Mouse (Mus musculus) MEL-GATA-1-ER (cell line): ENCODE measurements around the gene Lonrf3.
A peak's percentile ranks its signal among the peaks of the same experiment; 100 is the strongest.

Experiments
- DNase-seq: peaks from one replicate; pipeline ENCODE4 v3.0.0-alpha.2; 2012; ENCODE audit warnings: low read depth; ENCODE audit errors: extremely low read depth

The Lonrf3 gene

DNA sequence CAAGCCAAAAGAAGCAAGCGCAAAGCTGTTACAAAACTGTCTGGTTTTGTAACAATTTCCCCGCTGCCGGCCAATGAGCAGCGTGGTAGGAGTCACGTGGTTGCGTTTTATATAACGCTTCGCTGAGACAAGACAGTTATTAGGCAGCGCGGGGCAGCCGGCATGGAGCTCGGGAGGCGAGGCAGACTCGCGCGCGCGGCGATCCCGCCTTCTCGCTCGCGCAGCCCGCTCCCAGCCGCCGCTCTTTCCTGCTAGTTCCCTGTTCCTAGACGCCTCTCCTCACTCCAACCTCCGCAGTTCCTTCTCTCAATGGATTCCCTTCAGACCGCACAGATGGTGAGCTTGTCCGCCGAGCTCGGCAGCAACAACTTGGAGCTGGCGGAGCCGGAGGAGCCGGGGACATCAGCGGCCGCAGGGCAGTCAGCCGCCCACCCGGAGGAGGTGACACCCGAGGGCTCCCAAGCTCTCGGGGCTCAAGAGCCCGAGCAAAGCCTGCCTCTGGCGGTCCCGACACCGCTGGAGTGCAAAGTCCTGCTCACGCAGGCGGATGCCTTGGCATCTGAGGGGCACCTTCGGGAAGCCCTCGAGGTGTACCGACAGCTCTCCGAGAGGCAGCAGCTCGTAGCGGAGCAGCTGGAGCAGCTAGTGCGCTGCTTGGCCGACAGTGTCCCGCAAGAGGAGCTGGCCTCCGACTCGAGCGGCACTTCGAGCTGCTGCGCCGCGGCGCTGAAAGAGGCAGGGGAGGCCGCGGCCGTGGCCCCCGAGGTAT lies at the start of gene Lonrf3:
Gene Lonrf3, plus strand, starts transcription at position 83 of the 769 bp plus-strand sequence.
- no peak for DNase-seq

DNA sequence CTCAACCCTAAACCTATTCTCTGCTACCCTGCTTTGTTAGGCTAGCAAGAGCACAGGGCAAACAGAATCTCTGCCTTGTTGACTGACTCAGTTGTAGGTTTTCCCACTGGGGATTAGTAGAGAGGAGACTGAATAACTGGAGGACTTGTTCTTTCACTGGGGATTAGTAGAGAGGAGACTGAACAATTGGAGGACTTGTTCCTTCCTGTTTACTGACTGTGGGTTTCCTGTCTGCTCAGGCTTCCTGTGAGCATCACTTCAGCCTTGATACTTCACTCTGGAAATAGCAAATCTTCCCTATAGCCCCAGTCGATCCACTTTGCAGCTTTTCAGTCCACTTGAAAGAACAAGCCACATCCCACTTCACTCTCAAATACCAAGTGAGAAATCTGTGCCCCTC lies 49.4 kb upstream of the Lonrf3 start:
- no peak for DNase-seq

DNA sequence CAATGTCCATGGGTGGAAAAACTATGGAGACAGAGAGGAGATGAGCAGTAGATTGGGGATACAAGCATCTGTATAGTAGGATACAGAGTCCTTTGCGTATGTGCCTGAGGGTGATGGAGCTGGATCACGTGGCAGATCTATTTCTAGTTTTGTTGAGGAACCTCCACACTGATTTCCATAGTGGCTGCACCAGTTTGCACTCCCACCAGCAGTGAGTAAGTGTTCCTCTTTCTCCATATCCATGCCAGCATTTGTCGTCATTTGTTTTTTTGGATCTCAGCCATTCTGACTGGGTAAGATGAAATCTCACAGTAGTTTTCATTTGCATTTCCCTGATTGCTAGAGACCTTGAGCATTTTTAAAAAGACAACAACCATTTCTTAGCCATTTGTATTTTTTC lies 16.7 kb upstream of the Lonrf3 start:
- DNase-seq = no peak

DNA sequence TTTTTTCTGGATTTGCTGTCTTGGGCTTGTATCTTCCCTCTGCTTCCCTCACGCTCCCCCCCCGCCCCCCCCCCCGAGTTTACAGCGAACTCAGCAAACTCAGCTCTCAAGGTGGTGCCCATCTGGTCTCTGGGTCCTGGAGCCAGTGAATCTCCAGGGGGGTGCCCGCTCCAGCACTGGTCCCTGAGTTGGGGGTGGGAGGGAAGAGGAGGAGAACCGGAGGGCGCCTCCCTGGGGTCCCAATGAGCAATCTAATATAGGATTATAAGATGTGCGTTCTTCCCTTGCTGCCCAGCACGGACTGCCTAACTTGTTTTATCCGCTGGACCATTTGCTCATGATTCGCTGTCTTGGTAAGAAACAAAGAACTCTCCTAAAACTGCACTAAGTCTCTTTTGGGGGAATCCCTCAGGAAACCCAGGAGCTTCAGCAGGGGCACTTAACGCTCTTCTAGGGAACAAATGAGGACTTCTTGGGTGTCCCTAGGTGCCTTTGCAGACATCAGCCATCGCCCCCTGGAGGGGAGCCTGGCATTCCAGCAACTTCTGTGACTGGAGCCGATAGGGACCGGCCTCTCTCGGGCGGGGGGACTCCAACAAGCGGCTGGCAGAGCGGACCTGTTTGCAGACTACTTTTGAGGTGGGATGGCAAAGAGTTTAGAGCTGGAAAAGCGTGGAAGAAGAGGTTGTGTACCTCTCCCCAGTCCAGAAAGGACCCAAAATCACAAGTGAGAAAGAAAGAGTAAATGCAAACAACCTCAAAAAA lies 480 bp upstream of the Lonrf3 start:
- no peak for DNase-seq

- no peak for DNase-seq
These were observed 992 bp downstream of the Lonrf3 start for GRCm38 (mm10) chrX:36329040-36329649.

DNA sequence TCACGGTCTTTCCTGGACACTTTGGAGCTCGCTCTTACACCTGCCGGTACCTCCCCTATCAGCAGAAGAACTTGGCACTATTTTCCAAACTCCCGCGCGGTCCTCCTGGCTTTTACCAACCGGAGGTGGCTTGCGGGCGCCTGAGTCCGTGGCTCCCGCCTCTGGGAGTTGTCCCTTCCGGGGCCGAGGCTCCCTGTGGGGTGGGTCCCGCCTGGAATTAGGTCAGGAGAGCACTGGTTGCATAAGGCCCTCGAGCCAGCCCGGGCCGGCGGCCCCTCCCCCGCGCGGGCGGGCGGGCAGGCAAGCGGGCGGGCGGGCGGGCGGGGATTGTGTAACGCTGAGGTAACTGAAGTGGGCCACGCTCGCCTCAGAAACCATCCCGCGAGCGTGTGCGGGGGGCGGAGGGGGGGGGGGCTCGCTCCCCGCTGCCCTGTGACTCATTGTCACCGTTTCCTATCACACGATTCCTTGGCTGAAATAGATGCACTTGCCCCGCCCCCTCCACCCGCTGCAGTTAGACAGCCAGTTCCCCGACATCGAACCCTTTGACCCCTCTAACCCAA lies 1.8 kb downstream of the Lonrf3 start:
- DNase-seq = no peak

DNA sequence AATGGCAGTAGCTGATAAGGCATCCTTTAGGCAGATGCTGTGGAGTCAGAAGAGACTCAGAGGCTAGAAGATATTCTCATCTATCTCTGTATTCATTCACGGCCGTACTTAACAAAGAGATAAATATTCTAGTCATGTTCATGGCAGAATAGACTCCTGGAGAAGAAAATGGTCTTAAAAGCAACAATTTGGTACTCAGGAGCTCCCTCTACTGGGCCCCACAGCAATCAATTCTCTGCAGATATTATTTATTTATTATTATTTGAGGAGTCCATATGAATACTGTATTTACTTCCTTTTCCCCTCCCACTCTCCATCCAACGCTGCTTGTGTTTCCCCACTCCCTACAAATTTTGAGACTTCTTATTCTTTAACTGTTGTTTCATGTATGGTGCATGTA lies 24.3 kb downstream of the Lonrf3 start:
- peak; percentile 6 for DNase-seq

- no peak for DNase-seq
These were observed 57.2 kb downstream of the Lonrf3 start for GRCm38 (mm10) chrX:36385340-36385739.

DNA sequence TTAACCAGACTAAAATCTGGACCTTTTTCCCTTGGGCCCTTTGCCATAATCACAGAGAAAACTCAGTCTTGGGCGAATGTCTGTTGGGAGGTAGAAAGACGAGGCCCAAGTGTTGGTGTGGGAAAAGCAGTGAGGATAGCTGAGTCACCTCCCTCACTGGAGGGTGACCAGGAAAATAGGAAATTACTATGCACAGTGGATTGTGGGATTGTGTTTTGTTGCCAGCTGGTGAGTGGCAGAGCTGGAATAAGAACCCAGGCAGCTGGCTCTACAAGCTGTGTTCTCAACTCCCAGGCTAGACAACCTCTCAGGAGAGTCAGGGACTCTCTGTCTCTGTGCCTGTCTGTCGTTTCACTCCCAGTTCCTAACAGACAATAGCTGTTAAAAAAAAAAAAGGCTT lies 61.8 kb downstream of the Lonrf3 start:
- no peak for DNase-seq

DNA sequence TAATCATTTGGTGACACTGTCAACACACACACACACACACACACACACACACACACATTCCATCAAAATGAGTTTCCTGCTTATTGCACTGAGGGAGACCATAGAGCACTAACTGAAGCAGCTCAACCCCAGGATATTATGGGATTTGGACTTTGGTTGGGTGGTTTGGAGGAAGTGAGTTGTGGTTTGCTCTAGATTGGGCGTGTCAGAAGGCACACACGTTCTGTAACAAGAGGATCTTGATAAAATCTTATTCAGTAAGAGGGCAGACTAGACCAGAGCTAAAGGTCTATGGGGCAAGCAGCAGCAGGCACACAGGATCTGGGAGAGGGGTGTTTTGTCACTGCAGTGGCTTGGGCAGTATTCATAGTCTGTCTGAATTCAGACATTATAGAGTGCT lies 62.4 kb downstream of the Lonrf3 start:
- DNase-seq = no peak

GRCm38 (mm10) chrX:36392672-36393071 lies 64.5 kb downstream of the Lonrf3 start:
- no peak for DNase-seq

GRCm38 (mm10) chrX:36393279-36393678 lies 65.1 kb downstream of the Lonrf3 start:
- DNase-seq = no peak

GRCm38 (mm10) chrX:36400980-36401379 lies 72.8 kb downstream of the Lonrf3 start, which contains the start of gene Gm6268:
Gm6268 (plus strand) TSS chrX:36401280.
- DNase-seq = no peak

GRCm38 (mm10) chrX:36402316-36402715 lies 74.2 kb downstream of the Lonrf3 start:
- no peak for DNase-seq
